Mouse (Mus musculus): ENCODE measurements around the gene Pld3. TPM values are rescaled to one million over a fixed set of nuclear protein-coding genes. Genes with fewer than 3 reads are reported as not detected.

Gene Pld3
- polyA plus RNA-seq, 1 experiment from 2014 or later, result 59.5 TPM

DNA sequence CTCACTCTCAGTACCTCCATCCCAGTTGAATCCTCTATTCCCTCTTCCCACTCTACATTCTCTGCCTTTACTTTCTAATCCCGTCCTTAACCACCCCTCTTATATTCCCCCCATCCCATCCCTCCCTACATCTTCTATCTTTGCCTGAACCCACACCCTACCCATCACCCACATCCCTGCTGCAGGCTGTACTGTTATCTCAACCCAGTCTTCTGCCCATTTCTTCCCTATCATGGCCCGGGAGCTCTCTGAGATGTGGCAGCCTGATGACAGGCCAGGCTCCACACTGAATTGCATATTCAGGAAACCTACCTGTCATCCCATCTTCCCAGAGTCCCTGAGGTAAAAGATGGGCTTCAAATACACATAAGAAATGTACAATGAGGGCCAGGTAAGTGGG, 14.2 kb downstream of the Pld3 start:
- Histone ChIP-seq H3K4me1 (ENCODE audit: control insufficient read depth, insufficient read depth, low read length) (peaks cover 13% of the 10 kb centered on the region), H3K4me3 (ENCODE audit: low read depth, low read length) (no peak overlapping the region), H3K27me3 (ENCODE audit: control insufficient read depth, insufficient read depth, low read length) (no peaks in the 10 kb centered on the region), H3K27ac (ENCODE audit: low read depth, low read length) (no peak overlapping the region), H3K9ac (ENCODE audit: low read depth, low read length) (no peak overlapping the region), H3K4me2 (no peak overlapping the region), H3K36me3 (ENCODE audit: control insufficient read depth, insufficient read depth, low read length) (peaks cover 3% of the 10 kb centered on the region; the same call in 1 of the 2 replicates), H3K9me3 (replicated peaks; ENCODE audit: control insufficient read depth, low read length) (no peaks in the 10 kb centered on the region)
- 76% methylated on average over 2 of the region's 2 CpGs for WGBS (ENCODE audit: insufficient replicate concordance)
- no peak for ATAC-seq (replicated peaks; ENCODE audit: insufficient number of reproducible peaks, low FRiP score, low TSS enrichment)

DNA sequence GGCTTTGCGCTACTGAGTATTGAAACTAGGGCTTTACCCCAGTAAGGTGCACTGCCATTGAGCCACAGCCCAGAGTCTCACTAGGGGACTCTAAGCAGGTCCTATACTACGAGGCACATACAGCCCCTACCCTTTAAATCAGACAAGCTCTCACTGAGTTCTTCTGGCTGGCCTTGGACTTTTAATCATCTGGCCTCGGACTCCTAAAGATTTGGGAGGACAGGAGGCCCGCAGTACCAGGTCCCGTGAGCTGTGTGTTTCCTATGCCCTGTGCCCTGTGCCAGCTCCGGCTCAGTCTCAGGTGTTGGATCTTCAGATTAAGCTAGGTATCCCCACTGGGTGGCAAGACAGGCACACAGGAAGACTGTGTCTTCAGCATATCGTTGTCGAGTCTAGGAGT, 15.0 kb downstream of the Pld3 start:
- ATAC-seq (replicated peaks; ENCODE audit: insufficient number of reproducible peaks, low FRiP score, low TSS enrichment), result no peak
- Histone ChIP-seq H3K9ac (ENCODE audit: low read depth, low read length) (no peak overlapping the region), H3K4me3 (ENCODE audit: low read depth, low read length) (no peak overlapping the region), H3K4me1 (ENCODE audit: control insufficient read depth, insufficient read depth, low read length) (peaks cover 13% of the 10 kb centered on the region), H3K27ac (ENCODE audit: low read depth, low read length) (no peak overlapping the region), H3K4me2 (no peak overlapping the region), H3K9me3 (replicated peaks; ENCODE audit: control insufficient read depth, low read length) (no peaks in the 10 kb centered on the region), H3K27me3 (ENCODE audit: control insufficient read depth, insufficient read depth, low read length) (no peaks in the 10 kb centered on the region), H3K36me3 (ENCODE audit: control insufficient read depth, insufficient read depth, low read length) (peaks cover 3% of the 10 kb centered on the region; the same call in 1 of the 2 replicates)
- 89% methylated on average over 8 of the region's 8 CpGs for whole genome bisulfite sequencing (ENCODE audit: insufficient replicate concordance)

DNA sequence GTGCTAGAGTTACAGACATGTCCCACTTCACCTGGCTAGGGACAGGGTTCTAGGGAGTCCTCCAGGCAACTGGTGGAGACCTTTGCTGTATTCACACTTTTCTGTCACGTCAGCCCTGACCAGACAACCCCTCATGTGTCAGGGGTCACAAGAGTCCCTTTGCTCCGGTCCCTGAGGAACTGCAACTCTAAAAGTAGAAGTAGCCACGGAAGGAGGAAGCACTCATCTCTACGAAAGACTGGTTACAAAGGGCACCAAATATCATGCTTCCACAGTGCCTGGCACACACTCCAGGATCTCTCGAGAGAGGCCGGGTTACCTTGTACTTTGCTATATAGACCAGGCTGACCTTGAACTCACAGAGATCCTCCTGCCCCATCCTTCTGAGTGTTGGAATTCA, 16.4 kb downstream of the Pld3 start:
- Histone ChIP-seq H3K36me3 (ENCODE audit: control insufficient read depth, insufficient read depth, low read length) (peaks cover 8% of the 10 kb centered on the region), H3K27ac (ENCODE audit: low read depth, low read length) (no peak overlapping the region), H3K4me2 (no peak overlapping the region), H3K4me3 (ENCODE audit: low read depth, low read length) (no peak overlapping the region), H3K9ac (ENCODE audit: low read depth, low read length) (no peak overlapping the region), H3K9me3 (replicated peaks; ENCODE audit: control insufficient read depth, low read length) (no peaks in the 10 kb centered on the region), H3K27me3 (ENCODE audit: control insufficient read depth, insufficient read depth, low read length) (no peaks in the 10 kb centered on the region), H3K4me1 (ENCODE audit: control insufficient read depth, insufficient read depth, low read length) (peaks cover 5% of the 10 kb centered on the region)
- ATAC-seq (replicated peaks; ENCODE audit: insufficient number of reproducible peaks, low FRiP score, low TSS enrichment), result no peak
- 90% methylated on average over 6 of the region's 6 CpGs for WGBS (ENCODE audit: insufficient replicate concordance)

DNA sequence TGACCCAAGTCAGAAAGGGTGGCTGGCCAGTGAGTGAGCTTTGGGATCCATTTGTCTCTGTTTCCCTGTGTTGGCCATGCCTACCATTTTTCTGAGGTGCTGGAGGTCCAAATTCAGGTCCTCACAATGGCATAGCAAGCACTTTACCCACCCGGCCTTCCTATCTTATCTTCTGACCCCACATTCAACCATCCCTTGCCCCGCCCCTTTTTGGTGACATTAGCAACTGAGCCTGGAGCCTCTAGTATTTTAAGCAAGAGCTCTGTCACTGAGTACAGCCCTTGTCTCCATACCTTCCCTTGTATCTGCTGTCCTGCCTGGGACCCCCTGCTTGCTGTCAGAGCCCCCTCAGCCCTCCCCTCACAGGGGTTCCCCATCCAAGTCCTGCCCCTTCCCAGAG, 17.6 kb downstream of the Pld3 start:
- Histone ChIP-seq H3K36me3 (ENCODE audit: control insufficient read depth, insufficient read depth, low read length) (peaks cover 8% of the 10 kb centered on the region), H3K9ac (ENCODE audit: low read depth, low read length) (no peak overlapping the region)

GRCm38 (mm10) chr7:27532480-27533050, 20.5 kb downstream of the Pld3 start:
- H3K27me3 ChIP-seq (ENCODE audit: control insufficient read depth, insufficient read depth, low read length), result no peaks in the 10 kb centered on the region
- no peak overlapping the region for H3K9ac ChIP-seq (ENCODE audit: low read depth, low read length)
- peaks cover 4% of the 10 kb centered on the region for H3K4me1 ChIP-seq (ENCODE audit: control insufficient read depth, insufficient read depth, low read length)
- no peak for ATAC-seq (replicated peaks; ENCODE audit: insufficient number of reproducible peaks, low FRiP score, low TSS enrichment)
- no peak overlapping the region for H3K27ac ChIP-seq (ENCODE audit: low read depth, low read length)
- no peak overlapping the region for H3K4me3 ChIP-seq (ENCODE audit: low read depth, low read length)
- WGBS (ENCODE audit: insufficient replicate concordance), result 83% methylated on average over 9 of the region's 9 CpGs
- H3K9me3 ChIP-seq (replicated peaks; ENCODE audit: control insufficient read depth, low read length), result no peaks in the 10 kb centered on the region
- no peak overlapping the region for H3K4me2 ChIP-seq
- peaks cover 8% of the 10 kb centered on the region for H3K36me3 ChIP-seq (ENCODE audit: control insufficient read depth, insufficient read depth, low read length)

More for the DNA sequence above, 17.6 kb downstream of the Pld3 start:
- Histone ChIP-seq H3K27ac (ENCODE audit: low read depth, low read length) (peak overlapping the region; percentile 64; the same call in 1 of the 2 replicates), H3K4me1 (ENCODE audit: control insufficient read depth, insufficient read depth, low read length) (peaks cover 4% of the 10 kb centered on the region), H3K4me2 (peak overlapping the region; percentile 31; the same call in 1 of the 2 replicates), H3K27me3 (ENCODE audit: control insufficient read depth, insufficient read depth, low read length) (no peaks in the 10 kb centered on the region), H3K9me3 (replicated peaks; ENCODE audit: control insufficient read depth, low read length) (no peaks in the 10 kb centered on the region), H3K4me3 (ENCODE audit: low read depth, low read length) (no peak overlapping the region)
- WGBS (ENCODE audit: insufficient replicate concordance), result 57% methylated on average over 2 of the region's 2 CpGs
- peak; percentile 55; the same call in 1 of the 2 replicates for ATAC-seq (replicated peaks; ENCODE audit: insufficient number of reproducible peaks, low FRiP score, low TSS enrichment)

DNA sequence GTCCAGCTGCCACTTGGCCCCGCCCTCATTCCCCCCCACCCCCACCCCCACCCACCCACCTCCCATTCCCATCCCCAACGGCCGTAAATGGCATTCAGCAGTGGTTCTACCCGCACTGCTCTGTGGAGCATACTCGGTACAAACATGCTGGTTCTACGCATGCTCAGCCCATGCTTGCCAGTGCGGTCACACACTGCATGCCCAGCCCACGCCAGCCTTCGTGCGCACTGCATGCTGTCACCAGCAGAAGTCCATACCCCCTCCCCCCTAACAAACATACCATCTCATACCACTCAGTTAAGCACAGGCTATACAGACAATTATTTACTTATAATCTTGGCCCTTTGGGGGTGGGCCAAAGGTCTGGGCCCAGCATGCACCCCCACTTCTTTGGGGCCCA, 21.3 kb downstream of the Pld3 start:
- Histone ChIP-seq H3K4me1 (ENCODE audit: control insufficient read depth, insufficient read depth, low read length) (peaks cover 4% of the 10 kb centered on the region), H3K9me3 (replicated peaks; ENCODE audit: control insufficient read depth, low read length) (no peaks in the 10 kb centered on the region), H3K4me2 (no peak overlapping the region), H3K27ac (ENCODE audit: low read depth, low read length) (no peak overlapping the region), H3K27me3 (ENCODE audit: control insufficient read depth, insufficient read depth, low read length) (no peaks in the 10 kb centered on the region), H3K9ac (ENCODE audit: low read depth, low read length) (no peak overlapping the region), H3K4me3 (ENCODE audit: low read depth, low read length) (no peak overlapping the region), H3K36me3 (ENCODE audit: control insufficient read depth, insufficient read depth, low read length) (peaks cover 8% of the 10 kb centered on the region)
- WGBS (ENCODE audit: insufficient replicate concordance), result 84% methylated on average over 10 of the region's 10 CpGs
- no peak for ATAC-seq (replicated peaks; ENCODE audit: insufficient number of reproducible peaks, low FRiP score, low TSS enrichment)

DNA sequence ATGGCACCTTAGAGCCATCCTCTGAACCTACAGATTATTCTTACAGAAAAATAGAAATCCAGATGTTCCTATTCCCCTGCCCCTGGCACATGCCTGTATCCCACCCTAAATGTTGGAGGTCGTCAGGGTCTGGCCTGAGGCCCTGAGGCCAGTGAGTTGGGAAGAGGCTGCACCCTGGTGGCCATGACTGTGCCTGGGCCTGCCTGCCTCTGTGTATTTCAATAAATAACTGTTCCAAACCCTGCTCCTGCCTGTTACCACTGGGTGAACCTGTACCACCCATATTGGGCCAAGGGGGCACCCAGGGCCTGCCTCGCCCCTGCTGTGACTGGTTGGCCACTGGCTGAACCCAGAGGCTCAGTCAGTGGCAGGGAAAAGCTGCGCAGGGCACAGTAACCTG, 22.1 kb downstream of the Pld3 start:
- no peaks in the 10 kb centered on the region for H3K27me3 ChIP-seq (ENCODE audit: control insufficient read depth, insufficient read depth, low read length)
- H3K4me1 ChIP-seq (ENCODE audit: control insufficient read depth, insufficient read depth, low read length), result peaks cover 8% of the 10 kb centered on the region
- peaks cover 8% of the 10 kb centered on the region for H3K36me3 ChIP-seq (ENCODE audit: control insufficient read depth, insufficient read depth, low read length)
- WGBS (ENCODE audit: insufficient replicate concordance), result 79% methylated on average over 3 of the region's 3 CpGs
- no peak overlapping the region for H3K4me2 ChIP-seq
- H3K9me3 ChIP-seq (replicated peaks; ENCODE audit: control insufficient read depth, low read length), result no peaks in the 10 kb centered on the region
- no peak overlapping the region for H3K27ac ChIP-seq (ENCODE audit: low read depth, low read length)
- no peak overlapping the region for H3K4me3 ChIP-seq (ENCODE audit: low read depth, low read length)
- ATAC-seq (replicated peaks; ENCODE audit: insufficient number of reproducible peaks, low FRiP score, low TSS enrichment), result no peak
- H3K9ac ChIP-seq (ENCODE audit: low read depth, low read length), result no peak overlapping the region

- no peak overlapping the region for H3K9ac ChIP-seq (ENCODE audit: low read depth, low read length)
- peaks cover 4% of the 10 kb centered on the region; the same call in 1 of the 2 replicates for H3K4me1 ChIP-seq (ENCODE audit: control insufficient read depth, insufficient read depth, low read length)
- WGBS (ENCODE audit: insufficient replicate concordance), result 78% methylated on average over 21 of the region's 21 CpGs
Measured at GRCm38 (mm10) chr7:27529070-27529469, 23.9 kb downstream of the Pld3 start.

More at GRCm38 (mm10) chr7:27529070-27529469, 23.9 kb downstream of the Pld3 start:
- Histone ChIP-seq H3K27ac (ENCODE audit: low read depth, low read length) (no peak overlapping the region), H3K36me3 (ENCODE audit: control insufficient read depth, insufficient read depth, low read length) (peaks cover 8% of the 10 kb centered on the region; the same call in 1 of the 2 replicates), H3K4me2 (no peak overlapping the region), H3K27me3 (ENCODE audit: control insufficient read depth, insufficient read depth, low read length) (no peaks in the 10 kb centered on the region), H3K9me3 (replicated peaks; ENCODE audit: control insufficient read depth, low read length) (no peaks in the 10 kb centered on the region), H3K4me3 (ENCODE audit: low read depth, low read length) (no peak overlapping the region)
- no peak for ATAC-seq (replicated peaks; ENCODE audit: insufficient number of reproducible peaks, low FRiP score, low TSS enrichment)
